Mouse (Mus musculus) embryonic facial prominence, embryonic 11.5 days (tissue): ENCODE results near the gene Nfe2l2. TPM values are rescaled to one million over a fixed set of nuclear protein-coding genes. Genes with fewer than 3 reads are reported as not detected.

ENCODE experiments used
- ATAC-seq: fragments of 200-750 bp; cut with Nextera tagmentation; replicated peaks from 2 replicates; pipeline ENCODE4 v1.8.0; 2017; ENCODE audit warnings: low read depth; ENCODE audit not compliant: insufficient number of reproducible peaks, low FRiP score, low TSS enrichment
- DNase-seq: peaks from one replicate; pipeline ENCODE4 v3.0.0-alpha.2; 2015; ENCODE audit warnings: low spot score
- H3K27ac ChIP-seq: fragments of 300-500 bp; sonication (generic); replicated peaks from 2 replicates; pipeline ENCODE4 v1.5.1; 2014; ENCODE audit warnings: mild to moderate bottlenecking, low read depth, low read length, control low read depth
- H3K27me3 ChIP-seq: fragments of 300-500 bp; sonication (generic); 2 replicates; pipeline ENCODE4 v1.6.1; 2014; ENCODE audit warnings: mild to moderate bottlenecking, low read length, moderate library complexity, mixed read lengths; ENCODE audit not compliant: control insufficient read depth, insufficient read depth
- H3K36me3 ChIP-seq: fragments of 300-500 bp; sonication (generic); replicated peaks from 2 replicates; pipeline ENCODE4 v1.6.1; 2014; ENCODE audit warnings: low read depth, mild to moderate bottlenecking, low read length, moderate library complexity, mixed read lengths; ENCODE audit not compliant: control insufficient read depth, insufficient read depth
- H3K4me1 ChIP-seq: fragments of 300-500 bp; sonication (generic); 2 replicates; pipeline ENCODE4 v1.6.1; 2014; ENCODE audit warnings: low read length, mixed read lengths; ENCODE audit not compliant: control insufficient read depth, insufficient read depth
- H3K4me2 ChIP-seq: fragments of 300-500 bp; sonication (generic); 2 replicates; pipeline ENCODE4 v1.6.1; 2014; ENCODE audit warnings: low read depth, mild to moderate bottlenecking, control low read depth, low read length, moderate library complexity
- H3K4me3 ChIP-seq: fragments of 300-500 bp; sonication (generic); 2 replicates; pipeline ENCODE4 v1.5.1; 2014; ENCODE audit warnings: low read depth, low read length, control low read depth
- H3K9ac ChIP-seq: fragments of 300-500 bp; sonication (generic); replicated peaks from 2 replicates; pipeline ENCODE4 v1.6.1; 2014; ENCODE audit warnings: mild to moderate bottlenecking, control low read depth, low read length
- H3K9me3 ChIP-seq: fragments of 300-500 bp; sonication (generic); replicated peaks from 2 replicates; pipeline ENCODE4 v1.6.1; 2016; ENCODE audit warnings: mild to moderate bottlenecking, low read length, inconsistent platforms, mixed read lengths; ENCODE audit not compliant: control insufficient read depth
- WGBS: fragments of 180-500 bp; shearing (Covaris S2); extraction: QIAGEN DNeasy Blood & Tissue Kit; methylation state at CpG from one replicate; pipeline ENCODE4 v1.1.7; 2014; 5-methylcytosine and 5-hydroxymethylcytosine counted together
- polyA plus RNA-seq: library from polyadenylated mRNA; unstranded; fragments of >200 nt; fragmentation: Nextera tagmentation; extraction: Ambion mirVana; gene quantifications from 2 replicates; pipeline ENCODE4 v1.2.1, GENCODE M21; 2014

Gene Nfe2l2
- polyA plus RNA-seq, 1 experiment from 2014 or later, result 49.1 TPM

- Histone ChIP-seq H3K9me3 (no peaks in the 10 kb centered on the region), H3K4me1 (no peaks in the 10 kb centered on the region), H3K27me3 (no peaks in the 10 kb centered on the region), H3K36me3 (peaks cover 6% of the 10 kb centered on the region; the same call in 1 of the 2 replicates), H3K4me3 (no peak overlapping the region), H3K4me2 (no peak overlapping the region), H3K9ac (no peak overlapping the region), H3K27ac (no peak overlapping the region)
- ATAC-seq (no peak), DNase-seq (no peak)
- 70% methylated on average over 3 of the region's 3 CpGs for WGBS
These were observed 31.9 kb downstream of the Nfe2l2 start for GRCm38 (mm10) chr2:75672561-75672960.

- H3K4me2 ChIP-seq, result no peak overlapping the region
- H3K36me3 ChIP-seq, result no peaks in the 10 kb centered on the region
- DNase-seq (no peak), ATAC-seq (peak; percentile 57; the same call in 1 of the 2 replicates)
- H3K4me1 ChIP-seq, result no peaks in the 10 kb centered on the region
- WGBS, result 83% methylated on average over 2 of the region's 2 CpGs
- H3K27ac ChIP-seq, result no peak overlapping the region
- H3K27me3 ChIP-seq, result no peaks in the 10 kb centered on the region
- H3K9ac ChIP-seq, result no peak overlapping the region
- H3K4me3 ChIP-seq, result no peak overlapping the region
- H3K9me3 ChIP-seq, result no peaks in the 10 kb centered on the region
These were observed 33.1 kb downstream of the Nfe2l2 start for GRCm38 (mm10) chr2:75671337-75671660.

GRCm38 (mm10) chr2:75670446-75671336 lies 33.8 kb downstream of the Nfe2l2 start:
- H3K36me3 ChIP-seq, result no peaks in the 10 kb centered on the region
- no peaks in the 10 kb centered on the region for H3K4me1 ChIP-seq
- DNase-seq, result no peak
- no peak overlapping the region for H3K27ac ChIP-seq
- H3K9ac ChIP-seq, result no peak overlapping the region
- no peak overlapping the region for H3K4me3 ChIP-seq
- H3K27me3 ChIP-seq, result no peaks in the 10 kb centered on the region
- peak; percentile 32; the same call in 1 of the 2 replicates for ATAC-seq
- no peak overlapping the region for H3K4me2 ChIP-seq
- H3K9me3 ChIP-seq, result no peaks in the 10 kb centered on the region
- 81% methylated on average over 6 of the region's 6 CpGs for WGBS

- H3K36me3 ChIP-seq, result no peaks in the 10 kb centered on the region
- no peaks in the 10 kb centered on the region for H3K27me3 ChIP-seq
- ATAC-seq, result no peak
- no peak overlapping the region for H3K9ac ChIP-seq
- no peak overlapping the region for H3K4me3 ChIP-seq
- no peaks in the 10 kb centered on the region for H3K9me3 ChIP-seq
- WGBS, result 36% methylated on average over 14 of the region's 14 CpGs
- 0 out of 2 replicates have a peak overlapping the region, but pooled peaks have one; percentile 13 for H3K27ac ChIP-seq
- H3K4me1 ChIP-seq, result no peaks in the 10 kb centered on the region
- no peak overlapping the region for H3K4me2 ChIP-seq
- peak; percentile 50 for DNase-seq
These were observed 34.7 kb downstream of the Nfe2l2 start for GRCm38 (mm10) chr2:75669491-75670445.

- Histone ChIP-seq H3K9ac (peak overlapping the region; percentile 100), H3K4me3 (peak overlapping the region; percentile 97), H3K4me1 (peaks cover 2% of the 10 kb centered on the region), H3K27ac (no peak overlapping the region), H3K4me2 (peak overlapping the region; percentile 79), H3K27me3 (no peaks in the 10 kb centered on the region), H3K36me3 (peaks cover 10% of the 10 kb centered on the region), H3K9me3 (no peaks in the 10 kb centered on the region)
- no peak for DNase-seq
- ATAC-seq, result no peak
- 35% methylated on average over 2 of the region's 2 CpGs for WGBS
These were observed 43.3 kb downstream of the Nfe2l2 start for GRCm38 (mm10) chr2:75661106-75661505.

GRCm38 (mm10) chr2:75660255-75660948 lies 44.0 kb downstream of the Nfe2l2 start:
- peak overlapping the region; percentile 100 for H3K9ac ChIP-seq
- no peak overlapping the region for H3K27ac ChIP-seq

GRCm38 (mm10) chr2:75659629-75659960 lies 44.8 kb downstream of the Nfe2l2 start:
- DNase-seq (peak; percentile 88), ATAC-seq (peak; percentile 74)
- H3K9ac ChIP-seq, result peak overlapping the region; percentile 100
- H3K36me3 ChIP-seq, result peaks cover 9% of the 10 kb centered on the region
- peak overlapping the region; percentile 99 for H3K27ac ChIP-seq
- peak overlapping the region; percentile 97 for H3K4me3 ChIP-seq
- WGBS, result 0% methylated on average over 23 of the region's 47 CpGs
- no peaks in the 10 kb centered on the region for H3K9me3 ChIP-seq
- H3K27me3 ChIP-seq, result no peaks in the 10 kb centered on the region
- H3K4me1 ChIP-seq, result peaks cover 2% of the 10 kb centered on the region
- no peak overlapping the region; the same call in 1 of the 2 replicates for H3K4me2 ChIP-seq

More at GRCm38 (mm10) chr2:75660255-75660948, 44.0 kb downstream of the Nfe2l2 start:
- Histone ChIP-seq H3K9me3 (no peaks in the 10 kb centered on the region), H3K27me3 (no peaks in the 10 kb centered on the region), H3K4me2 (peak overlapping the region; percentile 79), H3K4me1 (peaks cover 2% of the 10 kb centered on the region), H3K4me3 (peak overlapping the region; percentile 97), H3K36me3 (peaks cover 10% of the 10 kb centered on the region)
- DNase-seq (no peak), ATAC-seq (no peak)
- 5% methylated on average over 15 of the region's 15 CpGs for WGBS
